Mouse (Mus musculus) MEL (cell line): ENCODE measurements around the gene Ctnnb1. TPM values are rescaled to one million over a fixed set of nuclear protein-coding genes. Genes with fewer than 3 reads are reported as not detected.

Experiments
- DNase-seq: peaks from one replicate; pipeline ENCODE4 v3.0.0; 2011; ENCODE audit warnings: low read depth, low spot score
- H3K27ac ChIP-seq: 2 replicates; pipeline ENCODE4 v1.5.1; 2012; ENCODE audit warnings: low read depth, mild to moderate bottlenecking, control low read depth, low read length, moderate library complexity; ENCODE audit not compliant: control insufficient read depth
- H3K27me3 ChIP-seq, 2 experiments: fragments of 150-350 bp in 1 of 2; sonication (generic) in 1 of 2; 2 replicates each; pipeline ENCODE4 v1.6.1; 2012; ENCODE audit warnings: low read length in 2 of 2, mild to moderate bottlenecking in 2 of 2, improper control_type of control experiment in 1 of 2, moderate library complexity in 1 of 2; ENCODE audit not compliant: insufficient read depth in 2 of 2, control insufficient read depth in 1 of 2
- H3K36me3 ChIP-seq, 2 experiments: 2 replicates each; pipeline ENCODE4 v1.6.1; 2012 to 2014; ENCODE audit warnings: low read length in 2 of 2, improper control_type of control experiment in 1 of 2, inconsistent platforms in 1 of 2, mild to moderate bottlenecking in 1 of 2; ENCODE audit not compliant: insufficient read depth in 2 of 2, control insufficient read depth in 1 of 2
- H3K4me1 ChIP-seq, 2 experiments: fragments of 150-350 bp in 1 of 2; sonication (generic) in 1 of 2; 2 replicates each; pipeline ENCODE4 v1.6.1; 2012; ENCODE audit warnings: low read length in 2 of 2, improper control_type of control experiment in 1 of 2, mild to moderate bottlenecking in 1 of 2; ENCODE audit not compliant: insufficient read depth in 2 of 2, control insufficient read depth in 1 of 2
- H3K4me3 ChIP-seq, 2 experiments: fragments of 150-350 bp in 1 of 2; sonication (generic) in 1 of 2; 2 replicates each; pipeline ENCODE4 v1.5.1; 2012; ENCODE audit warnings: low read depth in 2 of 2, low read length in 2 of 2, mild to moderate bottlenecking in 2 of 2, moderate library complexity in 2 of 2, control low read depth in 1 of 2, improper control_type of control experiment in 1 of 2; ENCODE audit not compliant: control insufficient read depth in 1 of 2, insufficient read depth in 1 of 2
- H3K79me2 ChIP-seq: 2 replicates; pipeline ENCODE4 v1.6.1; 2012; ENCODE audit warnings: mild to moderate bottlenecking, low read length, moderate library complexity; ENCODE audit not compliant: control insufficient read depth, poor library complexity, insufficient read depth
- H3K9ac ChIP-seq: 2 replicates; pipeline ENCODE4 v1.6.1; 2012; ENCODE audit warnings: low read depth, mild to moderate bottlenecking, control low read depth, low read length, moderate library complexity; ENCODE audit not compliant: control insufficient read depth, poor library complexity, severe bottlenecking
- H3K9me3 ChIP-seq: fragments of 150-350 bp; sonication (generic); replicated peaks from 2 replicates; pipeline ENCODE4 v1.6.1; 2012; ENCODE audit warnings: mild to moderate bottlenecking, low read length, improper control_type of control experiment, moderate library complexity; ENCODE audit not compliant: insufficient read depth
- BHLHE40 ChIP-seq: IDR thresholded peaks from 2 replicates; pipeline ENCODE4 v1.6.1; 2012; ENCODE audit warnings: low read depth, mild to moderate bottlenecking, inconsistent platforms, low read length, improper control_type of control experiment, borderline replicate concordance
- CTCF ChIP-seq, 3 experiments: IDR thresholded peaks in 2 of 3; conservative IDR thresholded peaks in 1 of 3; 2 replicates each; pipeline ENCODE4 v1.5.1; 2011 to 2012; ENCODE audit warnings: low read length in 3 of 3, low read depth in 2 of 3, mild to moderate bottlenecking in 2 of 3, improper control_type of control experiment in 1 of 3, inconsistent platforms in 1 of 3, mixed read lengths in 1 of 3, moderate library complexity in 1 of 3; ENCODE audit not compliant: control insufficient read depth in 1 of 3, insufficient read depth in 1 of 3, poor library complexity in 1 of 3, severe bottlenecking in 1 of 3
- ETS1 ChIP-seq: IDR thresholded peaks from 2 replicates; pipeline ENCODE4 v1.6.1; 2012; ENCODE audit warnings: low read depth, mild to moderate bottlenecking, inconsistent platforms, low read length, improper control_type of control experiment, moderate library complexity
- GATA1 ChIP-seq: IDR thresholded peaks from 2 replicates; pipeline ENCODE4 v1.6.1; 2011; ENCODE audit warnings: low read depth, low read length, improper control_type of control experiment
- JUND ChIP-seq: IDR thresholded peaks from 2 replicates; pipeline ENCODE4 v1.6.1; 2011; ENCODE audit warnings: low read depth, mild to moderate bottlenecking, improper control_type of control experiment, low read length
- MAFK ChIP-seq: IDR thresholded peaks from 2 replicates; pipeline ENCODE4 v1.6.1; 2011; ENCODE audit warnings: low read depth, mild to moderate bottlenecking, low read length, improper control_type of control experiment, borderline replicate concordance
- MAZ ChIP-seq: IDR thresholded peaks from 2 replicates; pipeline ENCODE4 v1.6.1; 2012; ENCODE audit warnings: low read depth, mild to moderate bottlenecking, inconsistent platforms, low read length, improper control_type of control experiment
- MEF2A ChIP-seq: IDR thresholded peaks from 2 replicates; pipeline ENCODE4 v1.6.1; 2014; ENCODE audit warnings: low read depth, mild to moderate bottlenecking, inconsistent platforms, low read length, improper control_type of control experiment; ENCODE audit not compliant: poor library complexity, insufficient replicate concordance, severe bottlenecking; ENCODE audit errors: extremely low read depth
- MXI1 ChIP-seq: IDR thresholded peaks from 2 replicates; pipeline ENCODE4 v1.6.1; 2011; ENCODE audit warnings: mild to moderate bottlenecking, low read depth, low read length, improper control_type of control experiment
- MYB ChIP-seq: IDR thresholded peaks from 2 replicates; pipeline ENCODE4 v1.6.1; 2011; ENCODE audit warnings: mild to moderate bottlenecking, low read depth, low read length, improper control_type of control experiment
- NELFE ChIP-seq: IDR thresholded peaks from 2 replicates; pipeline ENCODE4 v1.6.1; 2011; ENCODE audit warnings: low read depth, low read length, improper control_type of control experiment
- RAD21 ChIP-seq: IDR thresholded peaks from 2 replicates; pipeline ENCODE4 v1.6.1; 2011; ENCODE audit warnings: mild to moderate bottlenecking, low read depth, low read length, improper control_type of control experiment
- SMC3 ChIP-seq: IDR thresholded peaks from 2 replicates; pipeline ENCODE4 v1.6.1; 2011; ENCODE audit warnings: low read depth, low read length, improper control_type of control experiment
- TAL1 ChIP-seq: IDR thresholded peaks from 2 replicates; pipeline ENCODE4 v1.6.1; 2012; ENCODE audit warnings: mild to moderate bottlenecking, inconsistent platforms, low read length, moderate library complexity, mixed read lengths
- TBP ChIP-seq: IDR thresholded peaks from 2 replicates; pipeline ENCODE4 v1.8.0; 2011; ENCODE audit warnings: low read depth, low read length, improper control_type of control experiment
- TCF12 ChIP-seq: IDR thresholded peaks from 2 replicates; pipeline ENCODE4 v1.6.1; 2014; ENCODE audit warnings: low read depth, mild to moderate bottlenecking, inconsistent platforms, low read length, improper control_type of control experiment, moderate library complexity
- UBTF ChIP-seq: IDR thresholded peaks from 2 replicates; pipeline ENCODE4 v1.6.1; 2012; ENCODE audit warnings: low read depth, mild to moderate bottlenecking, inconsistent platforms, low read length, improper control_type of control experiment, moderate library complexity, borderline replicate concordance; ENCODE audit not compliant: insufficient read depth
- USF1 ChIP-seq: IDR thresholded peaks from 2 replicates; pipeline ENCODE4 v1.6.1; 2014; ENCODE audit warnings: low read depth, mild to moderate bottlenecking, inconsistent platforms, low read length, improper control_type of control experiment, moderate library complexity
- USF2 ChIP-seq, 2 experiments: IDR thresholded peaks; 2 replicates each; pipeline ENCODE4 v1.6.1; 2011 to 2012; ENCODE audit warnings: improper control_type of control experiment in 2 of 2, low read length in 2 of 2, borderline replicate concordance in 1 of 2, inconsistent platforms in 1 of 2, low read depth in 1 of 2, mild to moderate bottlenecking in 1 of 2; ENCODE audit not compliant: insufficient read depth in 1 of 2
- ZMIZ1 ChIP-seq: IDR thresholded peaks from 2 replicates; pipeline ENCODE4 v1.6.1; 2012; ENCODE audit warnings: low read depth, mild to moderate bottlenecking, inconsistent platforms, low read length, improper control_type of control experiment, moderate library complexity
- ZNF384 ChIP-seq: IDR thresholded peaks from 2 replicates; pipeline ENCODE4 v1.6.1; 2012; ENCODE audit warnings: low read depth, mild to moderate bottlenecking, inconsistent platforms, low read length, improper control_type of control experiment
- polyA plus RNA-seq, 2 experiments: library from polyadenylated mRNA; stranded (reverse) in 1 of 2; unstranded in 1 of 2; fragments of >175 nt in 1 of 2; fragments of >200 nt in 1 of 2; gene quantifications; 2 replicates each; pipeline versions ENCODE4 v1.2.1 to v1.2.4; 2012; ENCODE audit warnings: low replicate concordance in 2 of 2, low read depth in 1 of 2; ENCODE audit not compliant: insufficient read length in 2 of 2, insufficient read depth in 1 of 2, missing spikeins in 1 of 2
- total RNA-seq: library from RNA; depleted of rRNA; stranded (reverse); fragments of 300-350 nt; gene quantifications from 2 replicates; pipeline ENCODE4 v1.2.3, GENCODE M21; 2012

Ctnnb1 gene
- total and polyA plus RNA-seq, 3 experiments = 302 to 701 (median 377) TPM

GRCm38 (mm10) chr9:121000641-121001320 is 71.8 kb downstream of the Ctnnb1 start:
- no peak for DNase-seq
- Histone ChIP-seq H3K9me3 (no peaks in the 10 kb centered on the region), H3K36me3 (no peaks in the 10 kb centered on the region), H3K27ac (no peak overlapping the region), H3K4me1 (no peaks in the 10 kb centered on the region), H3K27me3 (no peaks in the 10 kb centered on the region), H3K9ac (no peak overlapping the region), H3K4me3 (no peak overlapping the region), H3K79me2 (no peaks in the 10 kb centered on the region)
- no peak for TF ChIP-seq ZMIZ1
- TF ChIP-seq BHLHE40 = no peak
- TF ChIP-seq CTCF (IDR thresholded peaks at IDR 0.05 in 2 of 3, conservative IDR thresholded peaks at IDR 0.05 in 1 of 3; ENCODE audit: control insufficient read depth in 1 of 3, insufficient read depth in 1 of 3, low read depth in 2 of 3, low read length in 3 of 3, poor library complexity in 1 of 3, severe bottlenecking in 1 of 3) = no peak
- no peak for TF ChIP-seq ETS1
- TF ChIP-seq GATA1 = no peak
- TF ChIP-seq MYB = no peak
- TF ChIP-seq MAZ = no peak
- no peak for TF ChIP-seq USF2 (IDR thresholded peaks at IDR 0.05; ENCODE audit: borderline replicate concordance in 1 of 2, insufficient read depth in 1 of 2, low read depth in 1 of 2, low read length in 2 of 2)
- no peak for TF ChIP-seq TAL1
- no peak for TF ChIP-seq SMC3
- no peak for TF ChIP-seq TCF12
- no peak for TF ChIP-seq TBP
- TF ChIP-seq MXI1 = no peak

- no peak for DNase-seq
- Histone ChIP-seq H3K4me3 (no peak overlapping the region), H3K9me3 (no peaks in the 10 kb centered on the region), H3K27ac (no peak overlapping the region), H3K79me2 (no peaks in the 10 kb centered on the region), H3K9ac (no peak overlapping the region), H3K36me3 (no peaks in the 10 kb centered on the region), H3K4me1 (no peaks in the 10 kb centered on the region), H3K27me3 (no peaks in the 10 kb centered on the region)
- TF ChIP-seq ZNF384 (no peak), JUND (no peak), SMC3 (no peak), UBTF (no peak), NELFE (no peak), MEF2A (no peak), MAFK (no peak), BHLHE40 (no peak), RAD21 (no peak), USF1 (no peak), TAL1 (no peak)
Measured at GRCm38 (mm10) chr9:121001681-121002540, 72.9 kb downstream of the Ctnnb1 start.
